Mouse (Mus musculus) forebrain, embryonic 11.5 days (tissue): ENCODE data around the gene Zfp931. TPM values are rescaled to one million over a fixed set of nuclear protein-coding genes. Genes with fewer than 3 reads are reported as not detected.
"Not testable (repeated sequence)": the region's sequence is repeated elsewhere in the genome, so short reads cannot be mapped to it uniquely, and the experiment has no call there.

ENCODE experiments used
- ATAC-seq: fragments of 200-750 bp; cut with Nextera tagmentation; replicated peaks from 2 replicates; pipeline ENCODE4 v1.8.0; 2017; ENCODE audit warnings: moderate TSS enrichment; ENCODE audit not compliant: low FRiP score
- DNase-seq: peaks from one replicate; pipeline ENCODE4 v3.0.0-alpha.2; 2017; ENCODE audit warnings: low spot score
- H3K27ac ChIP-seq: fragments of 300-500 bp; sonication (generic); 2 replicates; pipeline ENCODE4 v1.5.1; 2014; ENCODE audit warnings: low read depth, low read length
- H3K27me3 ChIP-seq: fragments of 300-500 bp; sonication (generic); 2 replicates; pipeline ENCODE4 v1.6.1; 2014; ENCODE audit warnings: mild to moderate bottlenecking, low read length, mixed read lengths; ENCODE audit not compliant: control insufficient read depth, insufficient read depth
- H3K36me3 ChIP-seq: fragments of 300-500 bp; sonication (generic); 2 replicates; pipeline ENCODE4 v1.6.1; 2014; ENCODE audit warnings: mild to moderate bottlenecking, low read length, moderate library complexity, mixed read lengths; ENCODE audit not compliant: control insufficient read depth, insufficient read depth
- H3K4me1 ChIP-seq: fragments of 300-500 bp; sonication (generic); replicated peaks from 2 replicates; pipeline ENCODE4 v1.6.1; 2014; ENCODE audit warnings: low read length, mixed read lengths; ENCODE audit not compliant: control insufficient read depth, insufficient read depth
- H3K4me2 ChIP-seq: fragments of 300-500 bp; sonication (generic); 2 replicates; pipeline ENCODE4 v1.6.1; 2014; ENCODE audit warnings: low read depth, mild to moderate bottlenecking, low read length, moderate library complexity, mixed read lengths; ENCODE audit not compliant: severe bottlenecking
- H3K4me3 ChIP-seq: fragments of 300-500 bp; sonication (generic); 2 replicates; pipeline ENCODE4 v1.5.1; 2014; ENCODE audit warnings: low read depth, low read length
- H3K9ac ChIP-seq: fragments of 300-500 bp; sonication (generic); 2 replicates; pipeline ENCODE4 v1.6.1; 2014; ENCODE audit warnings: low read length
- H3K9me3 ChIP-seq: fragments of 300-500 bp; sonication (generic); 2 replicates; pipeline ENCODE4 v1.6.1; 2016; ENCODE audit warnings: low read length, mixed read lengths; ENCODE audit not compliant: control insufficient read depth
- WGBS: fragments of 180-500 bp; shearing (Covaris S2); extraction: QIAGEN DNeasy Blood & Tissue Kit; methylation state at CpG from one replicate; pipeline ENCODE4 v1.1.7; 2014; 5-methylcytosine and 5-hydroxymethylcytosine counted together
- polyA plus RNA-seq: library from polyadenylated mRNA; unstranded; fragments of >200 nt; fragmentation: Nextera tagmentation; extraction: Ambion mirVana; gene quantifications from 2 replicates; pipeline ENCODE4 v1.2.1, GENCODE M21; 2014

The Zfp931 gene
- polyA plus RNA-seq, 1 experiment from 2014 or later, result 19.7 TPM

DNA sequence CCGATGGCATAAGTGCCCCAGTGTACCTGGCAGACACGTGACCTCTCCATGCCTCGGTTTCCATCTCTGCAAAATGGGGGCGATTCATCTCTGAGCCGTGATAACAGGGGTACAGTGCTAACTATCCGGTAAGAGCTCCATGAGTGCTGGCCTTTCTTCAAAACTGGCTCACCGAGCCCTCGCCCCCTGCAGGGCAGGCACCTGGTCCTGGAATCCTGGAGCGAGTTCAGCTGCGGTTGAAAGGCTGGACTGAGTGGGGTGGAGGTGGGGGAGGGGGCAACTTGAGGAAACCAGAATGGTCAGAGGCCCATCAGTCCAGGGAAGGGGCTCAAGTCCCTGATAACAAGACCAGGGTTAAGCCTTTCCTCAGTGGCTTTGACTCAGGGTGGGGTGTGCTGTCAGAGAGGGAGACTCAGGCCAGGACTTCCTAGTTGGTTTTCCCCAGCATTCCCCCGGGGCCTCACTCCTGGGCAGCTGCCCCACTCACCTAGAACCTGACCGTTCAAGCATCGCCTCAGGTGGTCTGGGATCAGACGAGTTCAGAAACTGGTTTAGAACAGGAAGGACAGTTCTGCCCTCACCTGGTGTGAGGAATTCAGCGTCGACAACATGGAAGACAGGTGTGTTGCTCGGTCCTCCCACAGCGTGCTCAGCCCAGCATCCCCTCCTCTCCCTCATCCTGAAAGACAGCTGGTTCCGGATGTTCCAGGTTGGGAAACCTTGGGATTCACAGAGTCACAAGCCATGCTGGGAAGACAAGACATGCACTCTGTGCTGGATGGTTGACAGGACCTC is 41.5 kb upstream of the Zfp931 start:
- Histone ChIP-seq H3K4me2 (peak overlapping the region; percentile 88), H3K36me3 (no peaks in the 10 kb centered on the region), H3K27ac (no peak overlapping the region), H3K9me3 (no peaks in the 10 kb centered on the region), H3K9ac (no peak overlapping the region), H3K27me3 (peaks cover 14% of the 10 kb centered on the region), H3K4me1 (0 out of 2 replicates have a peak, but pooled peaks cover 2% of the 10 kb centered on the region), H3K4me3 (peak overlapping the region; percentile 35; the same call in 1 of the 2 replicates)
- no peak for DNase-seq
- WGBS, result 23% methylated on average over 19 of the region's 19 CpGs
- peak; percentile 4; the same call in 1 of the 2 replicates for ATAC-seq

DNA sequence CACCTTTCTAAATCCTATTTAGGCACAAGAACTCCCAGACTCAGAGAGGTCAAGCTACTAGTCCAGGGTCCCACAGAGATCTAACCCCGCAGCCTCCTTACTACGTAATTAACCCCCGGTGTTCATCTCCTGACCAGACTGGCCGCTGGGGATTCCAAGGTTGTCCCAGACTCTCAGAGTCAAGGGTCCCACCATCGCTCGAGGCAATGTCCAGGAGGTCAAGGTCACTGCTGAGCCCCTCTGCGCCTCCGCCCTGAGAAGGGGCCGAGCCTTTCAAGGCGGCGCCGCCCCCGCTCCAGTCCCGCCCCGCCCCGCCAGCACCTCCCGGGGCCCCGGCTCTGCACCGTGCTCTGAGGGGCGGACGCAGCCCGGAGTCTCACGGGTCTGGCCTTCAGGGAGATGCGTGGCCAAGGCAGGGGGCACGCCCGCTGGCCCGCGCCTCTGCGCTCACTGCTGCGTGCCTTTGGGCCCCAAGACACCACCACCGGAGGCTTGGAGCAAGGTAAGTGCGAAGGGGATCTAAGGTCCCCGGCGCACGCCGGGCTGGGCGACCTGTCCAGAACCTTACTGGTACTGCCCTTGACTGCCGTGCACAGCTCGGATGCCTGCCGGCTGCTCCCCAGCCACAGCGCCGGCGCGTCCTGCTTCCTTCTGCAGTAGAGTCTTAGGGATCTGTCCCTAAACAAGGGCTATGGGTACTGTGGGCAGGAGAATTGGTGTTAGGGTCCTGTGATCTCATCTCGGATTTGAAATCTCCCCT is 40.7 kb upstream of the Zfp931 start, which contains the start of gene Phactr3:
Gene Phactr3, plus strand, starts transcription at position 175 of the 760 bp plus-strand sequence.
- Histone ChIP-seq H3K4me3 (peak within 1 kb of the TSS; percentile 35), H3K27me3 (peaks cover 14% of the 10 kb centered on the region), H3K9ac (peak within 1 kb of the TSS; percentile 48), H3K27ac (no peak within 1 kb of the TSS), H3K9me3 (no peaks in the 10 kb centered on the region), H3K4me1 (0 out of 2 replicates have a peak, but pooled peaks cover 2% of the 10 kb centered on the region), H3K36me3 (no peaks in the 10 kb centered on the region), H3K4me2 (peak within 1 kb of the TSS; percentile 88)
- ATAC-seq, result peak; percentile 62
- peak; percentile 63 for DNase-seq
- 1% methylated on average over 45 of the region's 45 CpGs for WGBS

DNA sequence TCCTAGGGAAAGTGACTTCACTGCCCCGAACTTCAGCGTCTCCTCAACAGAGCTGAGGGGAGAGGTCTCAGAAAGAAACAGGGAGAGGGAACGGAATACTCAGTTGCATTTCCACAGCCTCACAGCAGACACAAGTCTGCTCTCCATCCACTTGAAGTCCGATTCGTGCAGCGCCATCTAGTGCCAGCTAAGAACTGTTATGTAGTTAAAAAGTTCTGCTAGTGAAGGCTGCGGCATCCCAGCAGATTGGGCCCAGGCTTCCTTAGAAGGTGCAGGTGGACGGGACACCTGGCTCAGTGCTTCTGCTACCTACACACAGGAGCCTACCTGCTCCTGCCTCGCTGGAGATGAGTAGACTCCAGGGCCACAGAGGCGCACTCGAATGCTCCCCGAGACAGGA is 39.7 kb upstream of the Zfp931 start:
- no peaks in the 10 kb centered on the region for H3K9me3 ChIP-seq
- H3K4me3 ChIP-seq, result no peak overlapping the region
- 0 out of 2 replicates have a peak, but pooled peaks cover 2% of the 10 kb centered on the region for H3K4me1 ChIP-seq
- H3K4me2 ChIP-seq, result no peak overlapping the region
- 23% methylated on average over 12 of the region's 12 CpGs for WGBS
- DNase-seq (peak; percentile 70), ATAC-seq (peak; percentile 31; the same call in 1 of the 2 replicates)
- H3K9ac ChIP-seq, result no peak overlapping the region
- H3K27me3 ChIP-seq, result peaks cover 14% of the 10 kb centered on the region
- no peak overlapping the region for H3K27ac ChIP-seq
- no peaks in the 10 kb centered on the region for H3K36me3 ChIP-seq

DNA sequence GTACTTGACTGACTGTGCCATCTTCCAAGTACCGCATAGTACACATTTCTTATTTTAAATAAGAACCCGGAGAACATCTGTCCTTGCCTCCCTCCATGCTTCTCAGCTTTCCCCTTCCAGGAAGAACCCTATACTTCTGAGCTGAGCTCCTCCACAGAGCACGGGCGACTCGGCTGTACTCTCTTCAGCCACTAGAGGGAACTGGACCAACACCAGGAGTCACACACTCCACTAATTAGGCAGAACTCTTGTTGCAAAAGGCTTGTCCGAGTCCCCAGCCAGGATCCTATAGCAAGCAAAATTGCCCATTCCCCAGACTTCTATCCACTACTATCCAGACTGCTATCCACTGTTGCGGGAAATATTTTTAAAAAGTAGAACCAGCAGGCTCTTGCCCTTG is 23.7 kb upstream of the Zfp931 start:
- no peaks in the 10 kb centered on the region for H3K9me3 ChIP-seq
- peak; percentile 79 for ATAC-seq
- peak; percentile 79 for DNase-seq
- no peaks in the 10 kb centered on the region for H3K36me3 ChIP-seq
- no peak overlapping the region for H3K4me3 ChIP-seq
- H3K27me3 ChIP-seq, result no peaks in the 10 kb centered on the region
- H3K4me1 ChIP-seq, result no peaks in the 10 kb centered on the region
- H3K9ac ChIP-seq, result no peak overlapping the region
- WGBS, result 20% methylated on average over 7 of the region's 7 CpGs
- H3K4me2 ChIP-seq, result no peak overlapping the region
- H3K27ac ChIP-seq, result no peak overlapping the region

DNA sequence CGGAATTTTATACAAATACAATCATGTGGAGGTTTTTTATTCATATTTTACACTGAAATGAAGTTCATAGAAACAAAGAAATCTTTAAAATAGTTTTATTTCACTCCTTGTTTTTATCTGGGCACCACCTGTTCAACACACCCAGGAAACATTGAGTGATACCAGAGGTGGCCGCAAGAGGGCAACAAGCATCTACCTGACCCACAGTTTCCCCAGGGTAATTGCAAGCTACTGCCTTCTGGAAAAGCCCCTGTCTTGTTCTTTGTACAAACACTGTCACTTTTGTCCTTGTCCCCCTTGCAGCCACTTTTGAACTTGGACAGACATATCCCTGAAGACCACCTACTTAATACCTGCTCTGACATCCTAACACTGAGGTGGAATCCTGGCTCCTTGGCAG is 19.7 kb upstream of the Zfp931 start:
- WGBS, result 5% methylated on average over 2 of the region's 2 CpGs
- Histone ChIP-seq H3K27ac (no peak overlapping the region), H3K4me1 (no peaks in the 10 kb centered on the region), H3K4me3 (no peak overlapping the region), H3K9ac (no peak overlapping the region), H3K9me3 (no peaks in the 10 kb centered on the region), H3K4me2 (no peak overlapping the region), H3K27me3 (no peaks in the 10 kb centered on the region), H3K36me3 (no peaks in the 10 kb centered on the region)
- 0 out of 2 replicates have a peak, but pooled peaks have one; percentile 19 for ATAC-seq
- peak; percentile 75 for DNase-seq

DNA sequence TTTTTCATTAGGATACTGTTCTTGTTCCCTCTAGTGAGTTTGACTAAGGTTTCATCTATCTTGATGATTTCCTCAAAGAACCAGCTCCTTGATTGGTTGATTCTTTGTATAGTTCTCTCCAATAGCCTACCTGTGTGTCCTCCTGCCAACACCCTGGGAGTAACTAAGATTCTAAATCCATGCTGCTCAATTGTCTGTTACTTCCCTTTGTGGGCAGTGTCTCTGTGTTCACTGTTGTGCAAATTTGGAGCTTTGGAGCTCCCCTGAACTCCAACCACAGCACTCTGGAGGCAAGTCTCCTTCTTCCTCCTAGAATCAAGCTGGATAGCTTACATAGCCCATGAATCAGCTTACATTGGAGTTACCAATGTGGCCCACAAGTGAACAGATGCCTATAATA is 11.3 kb upstream of the Zfp931 start:
- Histone ChIP-seq H3K27me3 (no peaks in the 10 kb centered on the region), H3K9ac (no peak overlapping the region), H3K36me3 (no peaks in the 10 kb centered on the region), H3K4me3 (no peak overlapping the region), H3K9me3 (no peaks in the 10 kb centered on the region), H3K4me1 (no peaks in the 10 kb centered on the region), H3K27ac (no peak overlapping the region), H3K4me2 (no peak overlapping the region)
- DNase-seq (no peak), ATAC-seq (no peak)

DNA sequence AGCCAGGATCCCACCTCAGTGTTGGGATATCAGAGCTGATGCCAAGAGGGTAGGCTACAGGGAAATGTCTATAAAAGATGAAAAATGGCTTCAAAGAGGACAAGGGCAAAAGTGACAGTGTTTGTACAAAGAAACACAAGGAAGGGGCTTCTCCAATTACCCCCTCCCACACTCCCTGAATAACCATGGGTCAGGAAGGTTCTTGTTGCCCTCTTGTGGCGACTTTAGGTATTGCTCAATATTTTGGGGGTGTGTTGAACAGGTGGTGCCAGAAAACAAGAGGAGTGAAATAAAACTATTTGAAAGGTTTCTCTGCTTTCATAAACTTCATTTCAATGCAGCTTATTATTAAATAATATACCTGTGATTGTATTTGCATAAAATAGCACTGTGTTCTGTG is 20.1 kb downstream of the Zfp931 start:
- no peak for ATAC-seq
- DNase-seq, result peak; percentile 60
- WGBS, result 5% methylated on average over 1 of the region's 1 CpGs

GRCm38 (mm10) chr2:178027601-178028000 is 50.7 kb downstream of the Zfp931 start:
- not testable (repeated sequence) for H3K4me2 ChIP-seq, H3K4me1 ChIP-seq, H3K9ac ChIP-seq, H3K36me3 ChIP-seq, ATAC-seq, H3K27me3 ChIP-seq, DNase-seq, H3K27ac ChIP-seq, H3K9me3 ChIP-seq, H3K4me3 ChIP-seq
- 85% methylated on average over 2 of the region's 3 CpGs for WGBS

More for the DNA sequence above, 20.1 kb downstream of the Zfp931 start:
- H3K27ac ChIP-seq, result no peak overlapping the region
- no peaks in the 10 kb centered on the region for H3K4me1 ChIP-seq
- no peaks in the 10 kb centered on the region for H3K36me3 ChIP-seq
- no peak overlapping the region for H3K4me2 ChIP-seq
- H3K9ac ChIP-seq, result no peak overlapping the region
- no peak overlapping the region for H3K4me3 ChIP-seq
- no peaks in the 10 kb centered on the region; the same call in 1 of the 2 replicates for H3K9me3 ChIP-seq
- H3K27me3 ChIP-seq, result no peaks in the 10 kb centered on the region
